Comparison of ENCODE assay signal across 8 mouse cellular contexts in genomic region chr2:85047081-85047480, GRCm38 (mm10). TPM values are rescaled to one million over a fixed set of nuclear protein-coding genes. Genes with fewer than 3 reads are reported as not detected.
DNase-seq lines count a peak whose midpoint lies in the region; ATAC-seq and TF ChIP-seq lines count a peak whose summit lies in the region.

No protein-coding gene starts in this region.

- H3K9me3 ChIP-seq in heart, embryonic 10.5 days, result no peaks in the 10 kb centered on the region
- no peaks in the 10 kb centered on the region for H3K9me3 ChIP-seq in intestine, embryonic 15.5 days
- H3K9me3 ChIP-seq in midbrain, embryonic 11.5 days (ENCODE audit: control insufficient read depth, low read length), result no peaks in the 10 kb centered on the region

- H3K4me3 ChIP-seq in heart, embryonic 10.5 days, result peak overlapping the region; percentile 79
- H3K4me3 ChIP-seq in cortical plate, adult 2 months (ENCODE audit: insufficient read depth, low read length), result peak overlapping the region; percentile 87
- H3K4me3 ChIP-seq in intestine, embryonic 15.5 days (replicated peaks), result peak overlapping the region; percentile 69
- H3K4me3 ChIP-seq in midbrain, embryonic 11.5 days (ENCODE audit: low read depth, low read length), result peak overlapping the region; percentile 61; the same call in 1 of the 2 replicates

- H3K27me3 ChIP-seq in heart, embryonic 10.5 days (ENCODE audit: insufficient read depth, poor library complexity, severe bottlenecking), result no peaks in the 10 kb centered on the region
- H3K27me3 ChIP-seq in intestine, embryonic 15.5 days (replicated peaks), result no peaks in the 10 kb centered on the region
- no peaks in the 10 kb centered on the region for H3K27me3 ChIP-seq in midbrain, embryonic 11.5 days (ENCODE audit: control insufficient read depth, insufficient read depth, low read length)

- H3K4me1 ChIP-seq in heart, embryonic 10.5 days, result peaks cover 46% of the 10 kb centered on the region
- peaks cover 4% of the 10 kb centered on the region; the same call in 1 of the 2 replicates for H3K4me1 ChIP-seq in cortical plate, adult 2 months (ENCODE audit: control insufficient read depth, insufficient read depth, low read length)
- peaks cover 39% of the 10 kb centered on the region for H3K4me1 ChIP-seq in intestine, embryonic 15.5 days (replicated peaks)
- peaks cover 24% of the 10 kb centered on the region for H3K4me1 ChIP-seq in midbrain, embryonic 11.5 days (ENCODE audit: control insufficient read depth, insufficient read depth, low read length)

- no peak for TF ChIP-seq CTCF in cortical plate, adult 2 months (IDR thresholded peaks at IDR 0.05; ENCODE audit: extremely low read depth, insufficient read depth, low read length)

- no peak for ATAC-seq in intestine, embryonic 15.5 days
- no peak for ATAC-seq in midbrain, embryonic 11.5 days (ENCODE audit: low FRiP score)
- no peak for ATAC-seq in frontal cortex, adult (ENCODE audit: low TSS enrichment)

- no peak for TF ChIP-seq POLR2A in cortical plate, adult 2 months (IDR thresholded peaks at IDR 0.05; ENCODE audit: extremely low read depth, insufficient read depth, low read length)

- peak overlapping the region; percentile 69 for H3K9ac ChIP-seq in intestine, embryonic 15.5 days
- H3K9ac ChIP-seq in midbrain, embryonic 11.5 days (ENCODE audit: low read length), result peak overlapping the region; percentile 6; the same call in 1 of the 2 replicates

- no peak for DNase-seq in heart, embryonic 10.5 days (ENCODE audit: low spot score)
- DNase-seq in heart, adult 8-10 months (ENCODE audit: low spot score), result no peak
- no peak for DNase-seq in midbrain, embryonic 11.5 days (ENCODE audit: low spot score, missing footprints)
- DNase-seq in gastrocnemius, postnatal 36 days, result no peak
- DNase-seq in retina, embryonic 14.5 days (ENCODE audit: low spot score), result no peak

- 53% methylated on average over 10 of the region's 10 CpGs for WGBS in heart, embryonic 10.5 days
- WGBS in intestine, embryonic 15.5 days, result 51% methylated on average over 10 of the region's 10 CpGs
- WGBS in midbrain, embryonic 11.5 days, result 60% methylated on average over 10 of the region's 10 CpGs

- intact Hi-C loops in gastrocnemius, postnatal 36 days (cut with DNase I), result loop anchor here (10.0 kb wide), 1 partner anchor 222 kb away; the partner anchor contains the start of genes Smtnl1 and Timm10

- peaks cover 58% of the 10 kb centered on the region for H3K36me3 ChIP-seq in heart, embryonic 10.5 days
- H3K36me3 ChIP-seq in intestine, embryonic 15.5 days, result peaks cover 44% of the 10 kb centered on the region
- peaks cover 20% of the 10 kb centered on the region for H3K36me3 ChIP-seq in midbrain, embryonic 11.5 days (ENCODE audit: control insufficient read depth, insufficient read depth, low read length)

- peak overlapping the region; percentile 59 for H3K4me2 ChIP-seq in intestine, embryonic 15.5 days (replicated peaks)
- H3K4me2 ChIP-seq in midbrain, embryonic 11.5 days, result peak overlapping the region; percentile 69

- H3K27ac ChIP-seq in heart, embryonic 10.5 days, result 0 out of 2 replicates have a peak overlapping the region, but pooled peaks have one; percentile 86
- H3K27ac ChIP-seq in cortical plate, adult 2 months (ENCODE audit: insufficient read depth, low read length), result no peak overlapping the region
- peak overlapping the region; percentile 97 for H3K27ac ChIP-seq in intestine, embryonic 15.5 days
- no peak overlapping the region; the same call in 1 of the 2 replicates for H3K27ac ChIP-seq in midbrain, embryonic 11.5 days (ENCODE audit: low read depth, low read length)

RNA-seq across cellular contexts. Expression of gene Tnks1bp1, which starts 0.7 kb away (rescaled TPM):
- 24.7 and 25.9 TPM in 2 replicates for polyA plus RNA-seq in heart, embryonic 10.5 days (2016; fragmentation: Nextera tagmentation; extraction: Ambion mirVana)
- total RNA-seq in heart, adult 8-10 months (2022), result 10 to 100 TPM; 40.7 to 60.5 (median 54.9) TPM
- polyA plus RNA-seq in cortical plate, adult 2 months (2012; rRNA removed), result 55.4 and 62.8 TPM in 2 replicates
- polyA plus RNA-seq in intestine, embryonic 15.5 days (2015; fragmentation: Nextera tagmentation; extraction: Ambion mirVana), result 35.2 and 35.5 TPM in 2 replicates
- polyA plus RNA-seq in midbrain, embryonic 11.5 days (2014; fragmentation: Nextera tagmentation; extraction: Ambion mirVana), result 8.1 and 9.6 TPM in 2 replicates
- 10 to 100 TPM; 27.2 to 29.6 TPM for total RNA-seq in gastrocnemius, postnatal 36 days (2021)

RNA-seq across cellular contexts. Expression of gene P2rx3, which starts 9.8 kb away (rescaled TPM):
- 1.1 and 1.6 TPM in 2 replicates for polyA plus RNA-seq in heart, embryonic 10.5 days (2016; fragmentation: Nextera tagmentation; extraction: Ambion mirVana)
- under 1 TPM; 0.22 to 0.83 (median 0.62) TPM for total RNA-seq in heart, adult 8-10 months (2022)
- polyA plus RNA-seq in cortical plate, adult 2 months (2012; rRNA removed), result 1.7 and 2.2 TPM in 2 replicates
- 1.0 and 1.4 TPM in 2 replicates for polyA plus RNA-seq in intestine, embryonic 15.5 days (2015; fragmentation: Nextera tagmentation; extraction: Ambion mirVana)
- 2.8 and 3.0 TPM in 2 replicates for polyA plus RNA-seq in midbrain, embryonic 11.5 days (2014; fragmentation: Nextera tagmentation; extraction: Ambion mirVana)
- total RNA-seq in gastrocnemius, postnatal 36 days (2021), result under 1 TPM; 0.57 to 0.69 TPM

RNA-seq across cellular contexts. Expression of gene Ssrp1, which starts 10.0 kb away (rescaled TPM):
- 223 and 273 TPM in 2 replicates for polyA plus RNA-seq in heart, embryonic 10.5 days (2016; fragmentation: Nextera tagmentation; extraction: Ambion mirVana)
- total RNA-seq in heart, adult 8-10 months (2022), result 10 to 100 TPM; 35.3 to 42.5 (median 38.4) TPM
- 92.4 and 110 TPM in 2 replicates for polyA plus RNA-seq in cortical plate, adult 2 months (2012; rRNA removed)
- polyA plus RNA-seq in intestine, embryonic 15.5 days (2015; fragmentation: Nextera tagmentation; extraction: Ambion mirVana), result 256 and 258 TPM in 2 replicates
- polyA plus RNA-seq in midbrain, embryonic 11.5 days (2014; fragmentation: Nextera tagmentation; extraction: Ambion mirVana), result 345 and 352 TPM in 2 replicates
- total RNA-seq in gastrocnemius, postnatal 36 days (2021), result 10 to 100 TPM; 24.4 to 28.3 TPM

RNA-seq across cellular contexts. Expression of gene Prg3, which starts 59.1 kb away (rescaled TPM):
- polyA plus RNA-seq in heart, embryonic 10.5 days (2016; fragmentation: Nextera tagmentation; extraction: Ambion mirVana), result 0.31 TPM in 1 of 2 replicates, not detected in the other
- not detected for total RNA-seq in heart, adult 8-10 months (2022)
- polyA plus RNA-seq in cortical plate, adult 2 months (2012; rRNA removed), result not detected in 2 replicates
- not detected in 2 replicates for polyA plus RNA-seq in intestine, embryonic 15.5 days (2015; fragmentation: Nextera tagmentation; extraction: Ambion mirVana)
- not detected in 2 replicates for polyA plus RNA-seq in midbrain, embryonic 11.5 days (2014; fragmentation: Nextera tagmentation; extraction: Ambion mirVana)
- total RNA-seq in gastrocnemius, postnatal 36 days (2021), result not detected

Comparison
In these comparisons a context has a peak if more than half of its experiments do, and no peak if none do; other contexts are left out.
1. H3K27ac ChIP-seq: peak in heart, embryonic 10.5 days (single experiment) and intestine, embryonic 15.5 days (single experiment); none in cortical plate, adult 2 months (single experiment) and midbrain, embryonic 11.5 days (single experiment).
2. Peak in every context shown above with its lines, with median percentiles within 50 percentile points of each other: H3K4me3 ChIP-seq.